ENCODE assay signal across 8 mouse cellular contexts in the genomic region with DNA sequence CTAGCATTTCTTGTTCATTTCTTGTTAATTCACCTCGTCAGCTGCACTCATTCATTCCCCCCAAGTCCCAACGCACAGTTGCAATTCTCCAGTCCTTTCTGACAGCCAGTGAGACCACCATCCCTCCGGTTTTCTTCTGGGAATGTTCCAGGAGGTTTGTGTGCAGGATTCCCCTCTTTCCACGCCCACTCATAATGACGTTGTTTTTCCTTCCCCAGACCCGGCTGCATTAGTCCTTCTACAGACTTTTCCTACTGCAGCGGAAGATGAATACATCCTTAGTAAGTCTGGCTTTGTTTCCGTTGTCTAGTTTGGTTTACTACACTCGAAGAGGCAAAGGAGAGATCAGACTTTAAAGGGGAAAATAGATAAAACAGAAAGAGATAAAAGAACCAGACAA. TPM values are rescaled to one million over a fixed set of nuclear protein-coding genes. Genes with fewer than 3 reads are reported as not detected.
DNase-seq lines count a peak whose midpoint lies in the region; ATAC-seq and TF ChIP-seq lines count a peak whose summit lies in the region.

No protein-coding gene starts in this region.

- H3K9ac ChIP-seq in heart, postnatal 0 days (replicated peaks; ENCODE audit: low read depth, low read length): peak overlapping the region; percentile 86; the same call in 1 of the 2 replicates
- peak overlapping the region; percentile 96 for H3K9ac ChIP-seq in hindbrain, embryonic 14.5 days
- peak overlapping the region; percentile 89 for H3K9ac ChIP-seq in midbrain, embryonic 12.5 days (replicated peaks)

- H3K27me3 ChIP-seq in heart, postnatal 0 days (ENCODE audit: control insufficient read depth, insufficient read depth, low read length): no peaks in the 10 kb centered on the region
- H3K27me3 ChIP-seq in hindbrain, embryonic 14.5 days (ENCODE audit: control insufficient read depth, insufficient read depth, low read length): no peaks in the 10 kb centered on the region
- no peaks in the 10 kb centered on the region for H3K27me3 ChIP-seq in midbrain, embryonic 12.5 days

- no peaks in the 10 kb centered on the region for H3K9me3 ChIP-seq in heart, postnatal 0 days (replicated peaks; ENCODE audit: control insufficient read depth, low read length)
- H3K9me3 ChIP-seq in hindbrain, embryonic 14.5 days (ENCODE audit: control insufficient read depth, low read length): no peaks in the 10 kb centered on the region
- no peaks in the 10 kb centered on the region for H3K9me3 ChIP-seq in midbrain, embryonic 12.5 days

- 40% methylated on average over 9 of the region's 9 CpGs for WGBS in heart, postnatal 0 days
- 49% methylated on average over 9 of the region's 9 CpGs for WGBS in hindbrain, embryonic 14.5 days
- 56% methylated on average over 9 of the region's 9 CpGs for WGBS in midbrain, embryonic 12.5 days

- H3K4me3 ChIP-seq in heart, postnatal 0 days (ENCODE audit: low read depth, low read length): peak overlapping the region; percentile 95
- H3K4me3 ChIP-seq in hindbrain, embryonic 14.5 days (replicated peaks; ENCODE audit: low read length): peak overlapping the region; percentile 95
- H3K4me3 ChIP-seq in midbrain, embryonic 12.5 days: peak overlapping the region; percentile 69

- peak overlapping the region; percentile 91 for H3K4me2 ChIP-seq in heart, postnatal 0 days (ENCODE audit: low read depth, low read length)
- H3K4me2 ChIP-seq in hindbrain, embryonic 14.5 days (replicated peaks): peak overlapping the region; percentile 96
- H3K4me2 ChIP-seq in midbrain, embryonic 12.5 days (replicated peaks): peak overlapping the region; percentile 89

- peaks cover 40% of the 10 kb centered on the region for H3K36me3 ChIP-seq in heart, postnatal 0 days (replicated peaks; ENCODE audit: control insufficient read depth, insufficient read depth, low read length)
- peaks cover 41% of the 10 kb centered on the region for H3K36me3 ChIP-seq in hindbrain, embryonic 14.5 days (replicated peaks; ENCODE audit: control insufficient read depth, insufficient read depth)
- H3K36me3 ChIP-seq in midbrain, embryonic 12.5 days: peaks cover 20% of the 10 kb centered on the region

- TF ChIP-seq CTCF in heart, postnatal 0 days (IDR thresholded peaks at IDR 0.05; ENCODE audit: low read depth): no peak

- ATAC-seq in heart, postnatal 0 days (ENCODE audit: insufficient read depth, low read depth): no peak
- no peak for ATAC-seq in hindbrain, embryonic 14.5 days (ENCODE audit: low FRiP score)
- no peak for ATAC-seq in midbrain, embryonic 12.5 days (ENCODE audit: low FRiP score, low read depth)
- no peak for ATAC-seq in activated CD4-positive, CD25-positive, alpha-beta regulatory T cell, adult 4 months

- H3K27ac ChIP-seq in heart, postnatal 0 days (ENCODE audit: low read depth): no peak overlapping the region; the same call in 1 of the 2 replicates
- peak overlapping the region; percentile 98; the same call in 1 of the 2 replicates for H3K27ac ChIP-seq in hindbrain, embryonic 14.5 days
- H3K27ac ChIP-seq in midbrain, embryonic 12.5 days (replicated peaks): no peak overlapping the region

- peaks cover 8% of the 10 kb centered on the region for H3K4me1 ChIP-seq in heart, postnatal 0 days (ENCODE audit: control insufficient read depth, insufficient read depth)
- peaks cover 14% of the 10 kb centered on the region for H3K4me1 ChIP-seq in hindbrain, embryonic 14.5 days (replicated peaks; ENCODE audit: control insufficient read depth, insufficient read depth, low read length)
- H3K4me1 ChIP-seq in midbrain, embryonic 12.5 days: peaks cover 17% of the 10 kb centered on the region

- DNase-seq in heart, postnatal 0 days (ENCODE audit: low spot score): no peak
- DNase-seq in heart, adult 18-20 months: no peak
- peak; percentile 53 for DNase-seq in NIH3T3 (ENCODE audit: low read depth)
- DNase-seq in hindbrain, embryonic 14.5 days (ENCODE audit: low spot score): no peak
- no peak for DNase-seq in thymus, adult 18-20 months
- no peak for DNase-seq in spleen, adult 12 weeks (ENCODE audit: low spot score)

- no peak for TF ChIP-seq EP300 in heart, postnatal 0 days (IDR thresholded peaks at IDR 0.05; ENCODE audit: low read depth)

RNA-seq across cellular contexts. Expression of a gene that starts 1.1 kb away (rescaled TPM):
- 7.8 and 12.1 TPM in 2 replicates for total RNA-seq in heart, postnatal 0 days (2014; rRNA removed; ENCODE audit: low replicate concordance)
- polyA plus RNA-seq in heart, postnatal 0 days (2015; fragmentation: Nextera tagmentation; extraction: Ambion mirVana): 3.6 and 4.0 TPM in 2 replicates
- total RNA-seq in heart, adult 18-20 months (2021): 1 to 10 TPM; 8.3 to 9.6 TPM
- 21.6 and 24.8 TPM in 2 replicates for polyA plus RNA-seq in hindbrain, embryonic 14.5 days (2014; fragmentation: Nextera tagmentation; extraction: Ambion mirVana)
- polyA plus RNA-seq in midbrain, embryonic 12.5 days (2016; fragmentation: Nextera tagmentation; extraction: Ambion mirVana): 28.2 and 29.0 TPM in 2 replicates
- 1 to 10 TPM; 2.8 to 3.0 TPM for polyA plus RNA-seq in activated CD4-positive, CD25-positive, alpha-beta regulatory T cell, adult 4 months (2017; shearing (Covaris generic))

RNA-seq across cellular contexts. Expression of a gene that starts 9.3 kb away (rescaled TPM):
- total RNA-seq in heart, postnatal 0 days (2014; rRNA removed; ENCODE audit: low replicate concordance): not detected in 2 replicates
- polyA plus RNA-seq in heart, postnatal 0 days (2015; fragmentation: Nextera tagmentation; extraction: Ambion mirVana): not detected in 2 replicates
- total RNA-seq in heart, adult 18-20 months (2021): not detected
- not detected in 2 replicates for polyA plus RNA-seq in hindbrain, embryonic 14.5 days (2014; fragmentation: Nextera tagmentation; extraction: Ambion mirVana)
- polyA plus RNA-seq in midbrain, embryonic 12.5 days (2016; fragmentation: Nextera tagmentation; extraction: Ambion mirVana): not detected in 2 replicates
- polyA plus RNA-seq in activated CD4-positive, CD25-positive, alpha-beta regulatory T cell, adult 4 months (2017; shearing (Covaris generic)): not detected

RNA-seq across cellular contexts. Expression of a gene that starts 33.8 kb away (rescaled TPM):
- total RNA-seq in heart, postnatal 0 days (2014; rRNA removed; ENCODE audit: low replicate concordance): 7.0 and 8.2 TPM in 2 replicates
- 1.2 and 1.3 TPM in 2 replicates for polyA plus RNA-seq in heart, postnatal 0 days (2015; fragmentation: Nextera tagmentation; extraction: Ambion mirVana)
- 1 to 10 TPM; 5.5 to 5.7 TPM for total RNA-seq in heart, adult 18-20 months (2021)
- polyA plus RNA-seq in hindbrain, embryonic 14.5 days (2014; fragmentation: Nextera tagmentation; extraction: Ambion mirVana): 5.5 and 6.4 TPM in 2 replicates
- polyA plus RNA-seq in midbrain, embryonic 12.5 days (2016; fragmentation: Nextera tagmentation; extraction: Ambion mirVana): 17.9 and 18.4 TPM in 2 replicates
- under 1 TPM; 0.19 to 0.25 TPM for polyA plus RNA-seq in activated CD4-positive, CD25-positive, alpha-beta regulatory T cell, adult 4 months (2017; shearing (Covaris generic))

RNA-seq across cellular contexts. Expression of a gene that starts 55.2 kb away (rescaled TPM):
- not detected in 2 replicates for total RNA-seq in heart, postnatal 0 days (2014; rRNA removed; ENCODE audit: low replicate concordance)
- polyA plus RNA-seq in heart, postnatal 0 days (2015; fragmentation: Nextera tagmentation; extraction: Ambion mirVana): not detected in 2 replicates
- not detected for total RNA-seq in heart, adult 18-20 months (2021)
- polyA plus RNA-seq in hindbrain, embryonic 14.5 days (2014; fragmentation: Nextera tagmentation; extraction: Ambion mirVana): not detected in 2 replicates
- not detected in 2 replicates for polyA plus RNA-seq in midbrain, embryonic 12.5 days (2016; fragmentation: Nextera tagmentation; extraction: Ambion mirVana)
- under 1 TPM in 1 of 2 experiments, not detected in 1; 0.29 TPM for polyA plus RNA-seq in activated CD4-positive, CD25-positive, alpha-beta regulatory T cell, adult 4 months (2017; shearing (Covaris generic))

RNA-seq across cellular contexts. Expression of a gene that starts 55.5 kb away (rescaled TPM):
- total RNA-seq in heart, postnatal 0 days (2014; rRNA removed; ENCODE audit: low replicate concordance): 2.5 and 4.2 TPM in 2 replicates
- polyA plus RNA-seq in heart, postnatal 0 days (2015; fragmentation: Nextera tagmentation; extraction: Ambion mirVana): 4.2 and 5.2 TPM in 2 replicates
- 1 to 10 TPM; 3.5 to 4.6 TPM for total RNA-seq in heart, adult 18-20 months (2021)
- 10.4 and 13.9 TPM in 2 replicates for polyA plus RNA-seq in hindbrain, embryonic 14.5 days (2014; fragmentation: Nextera tagmentation; extraction: Ambion mirVana)
- polyA plus RNA-seq in midbrain, embryonic 12.5 days (2016; fragmentation: Nextera tagmentation; extraction: Ambion mirVana): 16.2 and 17.8 TPM in 2 replicates
- polyA plus RNA-seq in activated CD4-positive, CD25-positive, alpha-beta regulatory T cell, adult 4 months (2017; shearing (Covaris generic)): 1 to 10 TPM; 6.7 to 8.8 TPM
